Mouse (Mus musculus) gastrocnemius, postnatal 25 days (tissue): ENCODE measurements around the gene Arl4d. TPM values are rescaled to one million over a fixed set of nuclear protein-coding genes. Genes with fewer than 3 reads are reported as not detected.
A peak's percentile ranks its signal among the peaks of the same experiment; 100 is the strongest.
"Not testable (repeated sequence)": the region's sequence is repeated elsewhere in the genome, so short reads cannot be mapped to it uniquely, and the experiment has no call there.

Source experiments
- DNase-seq: peaks from one replicate; pipeline ENCODE4 v3.0.0; 2022
- total RNA-seq, 2 experiments: library from RNA; stranded (reverse); gene quantifications; 1 replicate in 1 of 2; 2 replicates in 1 of 2; pipeline ENCODE4 v1.2.3; 2021

Arl4d gene
- total RNA-seq, 2 experiments from 2014 or later, result 5.7 to 5.8 TPM

DNA sequence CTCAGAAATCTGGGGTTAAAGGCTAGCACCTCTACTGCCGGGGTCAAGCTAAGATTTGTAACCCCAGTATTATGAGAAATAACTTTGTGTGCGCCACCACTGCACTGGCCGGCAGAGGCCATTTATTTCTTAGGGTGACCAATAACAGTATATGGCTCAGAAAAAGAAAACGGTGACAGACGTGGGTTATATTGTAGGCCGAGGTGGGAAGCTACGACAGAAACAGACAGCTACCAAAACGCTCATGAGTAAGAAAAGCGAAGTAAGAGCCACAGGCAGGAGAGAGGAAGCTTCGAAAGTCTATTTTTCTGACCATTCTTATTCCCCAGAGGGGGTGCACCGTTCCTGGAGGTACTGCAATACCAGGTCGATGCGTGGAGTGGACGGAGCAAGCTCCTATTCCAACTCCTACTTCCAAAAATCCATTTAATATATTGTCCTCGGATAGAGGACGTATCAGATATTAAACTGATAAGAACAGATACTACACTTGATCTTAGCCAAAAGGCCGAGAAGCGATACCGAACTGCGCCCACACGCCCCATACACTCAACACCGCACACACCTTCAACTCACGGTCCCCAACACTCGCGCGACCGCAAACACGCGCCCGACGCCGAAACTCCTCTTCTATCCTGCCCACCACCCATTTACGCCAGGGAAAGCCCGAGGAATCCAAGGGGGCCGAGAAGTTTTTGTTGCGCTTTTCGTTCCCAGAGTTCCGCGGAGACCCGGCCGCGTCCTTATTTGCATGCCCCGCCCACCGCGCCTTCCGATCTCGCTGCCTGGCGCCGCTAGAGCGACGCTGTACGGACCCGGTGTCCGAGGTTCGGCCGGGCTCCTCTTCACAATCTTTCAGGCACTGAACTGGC, 19.7 kb upstream of the Arl4d start:
- peak; percentile 66 for DNase-seq

GRCm38 (mm10) chr11:101646283-101646794, 19.0 kb upstream of the Arl4d start:
- DNase-seq, result not testable (repeated sequence)

GRCm38 (mm10) chr11:101647093-101647492, 18.2 kb upstream of the Arl4d start:
- DNase-seq, result not testable (repeated sequence)

DNA sequence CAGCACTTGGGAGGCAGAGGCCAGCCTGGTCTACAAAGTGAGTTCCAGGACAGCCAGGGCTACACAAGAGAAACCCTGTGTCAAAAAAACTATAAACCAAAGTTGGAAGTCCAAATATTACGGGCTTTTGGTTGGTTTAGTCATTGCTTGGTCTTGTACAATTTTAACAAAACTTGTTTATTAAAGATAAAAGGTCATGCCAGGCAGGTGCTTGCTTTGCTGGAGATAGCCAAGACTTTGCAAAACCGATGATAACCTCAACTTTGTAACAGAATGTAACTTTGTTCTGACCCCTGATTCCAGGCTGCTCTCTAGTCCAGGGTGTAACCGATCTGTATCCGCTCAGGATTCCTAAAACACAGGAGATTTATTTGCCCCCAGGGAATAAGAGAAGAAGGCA, 9.0 kb upstream of the Arl4d start:
- no peak for DNase-seq

- DNase-seq, result no peak
Observed at GRCm38 (mm10) chr11:101657528-101657885, 7.8 kb upstream of the Arl4d start.

GRCm38 (mm10) chr11:101657886-101658750, 7.2 kb upstream of the Arl4d start:
- peak; percentile 73 for DNase-seq

GRCm38 (mm10) chr11:101658751-101659558, 6.4 kb upstream of the Arl4d start:
- no peak for DNase-seq

GRCm38 (mm10) chr11:101661191-101661590, 4.2 kb upstream of the Arl4d start:
- DNase-seq, result no peak

- DNase-seq, result no peak
Observed at GRCm38 (mm10) chr11:101661786-101662185, 3.6 kb upstream of the Arl4d start.

DNA sequence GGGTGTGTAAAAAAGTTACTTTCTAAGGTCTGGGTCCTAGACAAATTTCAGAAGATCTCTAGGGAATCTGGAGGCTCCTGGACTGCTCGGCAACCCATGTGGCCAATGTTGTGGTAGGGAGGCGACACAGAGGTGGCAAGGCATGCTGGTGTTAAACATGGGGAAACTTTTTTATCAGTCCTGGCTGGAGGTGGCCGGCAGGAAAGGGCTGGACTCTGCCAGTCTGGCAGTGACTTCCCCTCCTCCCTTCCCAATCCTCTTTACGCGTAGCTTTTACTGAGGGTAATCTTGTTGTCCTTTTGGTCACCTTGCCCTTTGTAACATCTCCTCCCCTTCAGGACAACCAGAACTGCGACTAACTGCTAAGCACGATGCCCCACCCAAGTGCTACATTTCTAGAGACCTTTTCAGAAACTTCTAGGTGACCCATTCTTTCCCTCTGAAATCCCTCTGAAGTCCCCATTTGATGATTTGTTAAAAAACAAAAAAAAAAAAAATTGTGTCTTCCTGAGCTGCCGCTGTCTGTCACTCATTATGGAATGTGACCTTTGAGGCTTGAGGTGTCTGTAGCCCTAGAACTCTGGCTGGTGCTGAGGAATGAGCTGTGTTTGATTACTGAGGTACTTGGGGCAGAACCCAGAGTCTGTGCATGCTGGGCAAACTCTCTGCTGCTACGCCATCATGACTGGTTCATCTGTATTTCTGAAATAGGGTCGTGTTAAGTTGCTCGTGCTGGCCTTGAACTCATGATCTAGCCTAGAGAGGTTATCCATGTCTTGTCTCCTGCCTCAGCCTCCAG, 1.9 kb upstream of the Arl4d start:
- DNase-seq, result no peak

DNA sequence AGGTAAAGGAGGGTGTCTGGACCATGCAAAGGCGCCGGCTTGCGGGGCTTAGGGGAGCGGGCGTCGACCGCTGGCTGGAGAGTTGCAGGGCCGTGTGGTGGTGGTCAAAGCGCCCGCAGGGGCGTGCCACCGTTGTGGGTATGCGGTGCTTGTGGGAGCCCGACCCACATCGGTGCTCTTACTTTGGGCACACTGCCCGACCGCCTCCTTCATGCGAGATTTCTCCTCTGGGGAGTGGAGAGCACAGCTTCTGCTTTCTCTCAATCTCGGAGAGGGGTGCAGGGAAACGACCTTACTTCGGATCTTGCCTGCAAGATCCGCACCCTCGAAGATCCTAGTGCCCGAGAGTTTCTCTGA, 273 bp downstream of the Arl4d start:
- no peak for DNase-seq

- peak; percentile 40 for DNase-seq
Observed at GRCm38 (mm10) chr11:101666626-101667345, 1.4 kb downstream of the Arl4d start.

GRCm38 (mm10) chr11:101667871-101668532, 2.7 kb downstream of the Arl4d start:
- peak; percentile 66 for DNase-seq

GRCm38 (mm10) chr11:101668546-101669261, 3.4 kb downstream of the Arl4d start:
- no peak for DNase-seq

- DNase-seq, result no peak
Observed at GRCm38 (mm10) chr11:101670334-101670733, 5.0 kb downstream of the Arl4d start.

- no peak for DNase-seq
Observed at GRCm38 (mm10) chr11:101671255-101671654, 5.9 kb downstream of the Arl4d start.

GRCm38 (mm10) chr11:101673010-101673642, 7.8 kb downstream of the Arl4d start:
- DNase-seq, result no peak

DNA sequence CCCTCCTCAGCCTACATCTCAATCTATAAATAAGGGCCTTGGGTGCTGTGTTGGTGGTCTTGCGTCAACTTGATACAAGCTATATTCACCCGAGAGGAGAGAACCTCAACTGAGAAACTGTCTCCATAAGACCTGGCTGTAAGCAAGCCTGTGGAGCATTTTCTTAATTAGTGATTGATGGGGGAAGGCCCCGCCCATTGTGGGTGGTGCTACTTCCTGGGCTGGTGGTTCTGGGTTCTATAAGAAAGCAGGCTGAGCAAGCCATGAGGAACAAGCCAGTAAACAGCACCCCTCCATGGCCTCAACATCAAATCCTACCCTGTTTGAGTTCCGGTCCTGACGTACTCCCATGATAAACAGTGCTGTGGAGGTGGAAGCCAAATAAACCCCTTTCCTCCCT, 8.8 kb downstream of the Arl4d start:
- DNase-seq, result no peak

GRCm38 (mm10) chr11:101675349-101675748, 10.0 kb downstream of the Arl4d start:
- no peak for DNase-seq
